Mouse (Mus musculus) G1E (cell line): ENCODE data around the gene Shd.

Experiments used
- CTCF ChIP-seq: IDR thresholded peaks from 2 replicates; pipeline ENCODE4 v1.5.1; 2012; ENCODE audit warnings: low read depth, low read length, inconsistent platforms, mixed read lengths
- GATA1 ChIP-seq: IDR thresholded peaks from 2 replicates; pipeline ENCODE4 v1.6.1; 2012; ENCODE audit warnings: borderline replicate concordance, low read length, inconsistent platforms, mixed read lengths
- TAL1 ChIP-seq: conservative IDR thresholded peaks from 2 replicates; pipeline ENCODE4 v1.6.1; 2012; ENCODE audit warnings: low read depth, low read length, inconsistent platforms, mixed read lengths

- TF ChIP-seq CTCF (no peak), GATA1 (no peak), TAL1 (no peak)
Measured at GRCm38 (mm10) chr17:55956129-55956528, 14.1 kb upstream of the Shd start.
